Mouse (Mus musculus) myocyte (in vitro differentiated cells): Measurements from ENCODE around the gene Ppfibp1.

Experiments
- CEBPB ChIP-seq: IDR thresholded peaks from 2 replicates; pipeline ENCODE4 v1.6.1; 2011; ENCODE audit warnings: mild to moderate bottlenecking, moderate library complexity; ENCODE audit not compliant: poor library complexity, insufficient read depth, severe bottlenecking
- E2F4 ChIP-seq: IDR thresholded peaks from one replicate; pipeline ENCODE4 v1.6.1; 2011; ENCODE audit warnings: mild to moderate bottlenecking, control low read depth, moderate library complexity; ENCODE audit not compliant: insufficient read depth
- MAX ChIP-seq: IDR thresholded peaks from one replicate; pipeline ENCODE4 v1.6.1; 2011; ENCODE audit warnings: low read depth, mild to moderate bottlenecking, control low read depth
- MYOD1 ChIP-seq, 3 experiments: IDR thresholded peaks; one replicate each; pipeline ENCODE4 v1.6.1; 2011; ENCODE audit warnings: control low read depth in 2 of 3, low read depth in 2 of 3, mild to moderate bottlenecking in 2 of 3, moderate library complexity in 1 of 3; ENCODE audit not compliant: insufficient read length in 2 of 3, control insufficient read depth in 1 of 3
- MYOG ChIP-seq, 3 experiments: IDR thresholded peaks; one replicate each; pipeline ENCODE4 v1.6.1; 2011; ENCODE audit warnings: control low read depth in 2 of 3, low read depth in 2 of 3, mild to moderate bottlenecking in 2 of 3; ENCODE audit not compliant: insufficient read length in 2 of 3, control insufficient read depth in 1 of 3, insufficient read depth in 1 of 3
- POLR2A ChIP-seq: IDR thresholded peaks from one replicate; pipeline ENCODE4 v1.6.1; 2011; ENCODE audit warnings: low read depth, mild to moderate bottlenecking, control low read depth, moderate library complexity; ENCODE audit not compliant: insufficient read length
- POLR2AphosphoS2 ChIP-seq: IDR thresholded peaks from one replicate; pipeline ENCODE4 v1.6.1; 2011; ENCODE audit warnings: low read depth, control low read depth; ENCODE audit not compliant: insufficient read length
- REST ChIP-seq: IDR thresholded peaks from one replicate; pipeline ENCODE4 v1.6.1; 2011; ENCODE audit warnings: mild to moderate bottlenecking, control low read depth, moderate library complexity; ENCODE audit not compliant: insufficient read depth, insufficient read length
- SRF ChIP-seq: IDR thresholded peaks from one replicate; pipeline ENCODE4 v1.6.1; 2011; ENCODE audit warnings: low read depth; ENCODE audit not compliant: control insufficient read depth, insufficient read length
- TCF12 ChIP-seq: IDR thresholded peaks from one replicate; pipeline ENCODE4 v1.6.1; 2011; ENCODE audit warnings: mild to moderate bottlenecking, control low read depth; ENCODE audit not compliant: poor library complexity, insufficient read depth, severe bottlenecking
- TCF3 ChIP-seq: IDR thresholded peaks from one replicate; pipeline ENCODE4 v1.6.1; 2011; ENCODE audit warnings: low read depth, control low read depth; ENCODE audit not compliant: insufficient read length
- USF1 ChIP-seq: IDR thresholded peaks from one replicate; pipeline ENCODE4 v1.6.1; 2011; ENCODE audit warnings: low read depth, mild to moderate bottlenecking, control low read depth, moderate library complexity

DNA sequence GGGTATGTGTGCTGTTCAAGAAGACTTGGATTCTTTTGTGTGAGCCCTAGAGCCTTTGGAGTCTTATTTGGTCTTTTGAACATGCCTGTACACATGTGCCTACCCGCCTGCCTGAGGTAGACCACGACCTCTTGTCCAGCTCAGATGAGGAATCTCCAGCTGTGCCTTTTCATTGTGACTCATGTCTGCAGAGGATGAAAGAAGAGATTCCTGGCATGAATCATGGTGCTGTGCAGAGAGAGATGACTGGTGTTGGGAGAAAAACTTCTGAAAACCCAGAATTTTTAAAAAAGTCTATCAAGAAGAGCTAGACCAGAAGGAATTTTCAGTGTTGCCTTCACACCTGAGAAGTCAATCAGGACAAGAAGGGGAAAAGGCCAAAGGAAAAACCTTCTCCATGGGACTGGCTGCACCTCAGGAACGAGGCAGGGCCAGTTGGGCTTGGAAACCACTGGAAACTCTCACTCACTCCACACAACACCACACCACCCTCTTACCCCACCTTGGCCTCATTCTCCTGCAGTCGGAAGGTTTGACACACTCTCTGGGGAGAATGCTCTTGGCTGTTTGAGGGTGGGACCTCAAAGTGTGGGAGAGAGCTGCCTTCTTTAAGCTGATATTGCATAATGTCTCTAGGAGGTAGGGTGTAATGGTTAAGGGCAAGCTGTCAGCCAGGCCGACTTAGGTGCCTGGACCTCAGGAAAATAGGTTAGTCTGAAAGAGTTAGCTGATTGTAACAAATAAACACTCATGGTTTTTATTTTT is 21.6 kb downstream of the Ppfibp1 start:
- TF ChIP-seq TCF12 (peak; percentile 86), POLR2A (no peak), MYOD1 (IDR thresholded peaks at IDR 0.05; ENCODE audit: control insufficient read depth in 1 of 3, insufficient read length in 2 of 3, low read depth in 2 of 3) (peak; percentile 31 to 81 (median 74)), E2F4 (no peak), MAX (peak; percentile 43), USF1 (no peak), MYOG (IDR thresholded peaks at IDR 0.05; ENCODE audit: control insufficient read depth in 1 of 3, insufficient read depth in 1 of 3, insufficient read length in 2 of 3, low read depth in 2 of 3) (peak in 2 of 3 experiments; percentile 71 to 81), CEBPB (peak; percentile 76), POLR2AphosphoS2 (no peak), SRF (no peak), TCF3 (no peak), REST (no peak)
